Mouse (Mus musculus): ENCODE results near the gene Gsc2. TPM values are rescaled to one million over a fixed set of nuclear protein-coding genes. Genes with fewer than 3 reads are reported as not detected.

Gsc2 gene
- polyA plus RNA-seq, 1 experiment from 2014 or later, result not detected

- WGBS, result 43% methylated on average over 7 of the region's 7 CpGs
Observed at GRCm38 (mm10) chr16:17938187-17938586, 23.3 kb upstream of the Gsc2 start.

GRCm38 (mm10) chr16:17936776-17937175, 21.9 kb upstream of the Gsc2 start:
- no peak for ATAC-seq (ENCODE audit: extremely low read depth, insufficient number of reproducible peaks, low FRiP score, low TSS enrichment)
- Histone ChIP-seq H3K9ac (no peak overlapping the region), H3K27me3 (replicated peaks) (peaks cover 46% of the 10 kb centered on the region), H3K27ac (replicated peaks) (no peak overlapping the region), H3K9me3 (no peaks in the 10 kb centered on the region), H3K4me1 (peaks cover 14% of the 10 kb centered on the region; the same call in 1 of the 2 replicates), H3K4me3 (no peak overlapping the region), H3K36me3 (no peaks in the 10 kb centered on the region), H3K4me2 (no peak overlapping the region)
- WGBS, result 68% methylated on average over 10 of the region's 10 CpGs

More at GRCm38 (mm10) chr16:17938187-17938586, 23.3 kb upstream of the Gsc2 start:
- Histone ChIP-seq H3K9ac (no peak overlapping the region), H3K4me3 (no peak overlapping the region), H3K27ac (replicated peaks) (no peak overlapping the region), H3K4me2 (no peak overlapping the region), H3K4me1 (peaks cover 14% of the 10 kb centered on the region; the same call in 1 of the 2 replicates), H3K9me3 (no peaks in the 10 kb centered on the region), H3K36me3 (no peaks in the 10 kb centered on the region), H3K27me3 (replicated peaks) (peaks cover 51% of the 10 kb centered on the region)
- no peak for ATAC-seq (ENCODE audit: extremely low read depth, insufficient number of reproducible peaks, low FRiP score, low TSS enrichment)

- Histone ChIP-seq H3K4me3 (no peak overlapping the region), H3K36me3 (no peaks in the 10 kb centered on the region), H3K27ac (replicated peaks) (no peak overlapping the region), H3K4me1 (peaks cover 12% of the 10 kb centered on the region; the same call in 1 of the 2 replicates), H3K27me3 (replicated peaks) (peaks cover 46% of the 10 kb centered on the region), H3K9me3 (no peaks in the 10 kb centered on the region), H3K4me2 (no peak overlapping the region), H3K9ac (no peak overlapping the region)
- ATAC-seq (ENCODE audit: extremely low read depth, insufficient number of reproducible peaks, low FRiP score, low TSS enrichment), result no peak
- 55% methylated on average over 3 of the region's 3 CpGs for WGBS
Observed at GRCm38 (mm10) chr16:17934445-17934910, 19.6 kb upstream of the Gsc2 start.

GRCm38 (mm10) chr16:17933594-17934444, 19.0 kb upstream of the Gsc2 start:
- Histone ChIP-seq H3K4me1 (peaks cover 10% of the 10 kb centered on the region), H3K27me3 (replicated peaks) (peaks cover 46% of the 10 kb centered on the region), H3K4me3 (no peak overlapping the region), H3K27ac (replicated peaks) (no peak overlapping the region), H3K36me3 (no peaks in the 10 kb centered on the region), H3K4me2 (no peak overlapping the region), H3K9ac (no peak overlapping the region), H3K9me3 (no peaks in the 10 kb centered on the region)
- ATAC-seq (ENCODE audit: extremely low read depth, insufficient number of reproducible peaks, low FRiP score, low TSS enrichment), result no peak
- 50% methylated on average over 9 of the region's 9 CpGs for WGBS

GRCm38 (mm10) chr16:17931906-17932460, 17.1 kb upstream of the Gsc2 start:
- Histone ChIP-seq H3K27me3 (replicated peaks) (peaks cover 32% of the 10 kb centered on the region), H3K9ac (no peak overlapping the region), H3K4me3 (no peak overlapping the region), H3K27ac (replicated peaks) (no peak overlapping the region), H3K9me3 (no peaks in the 10 kb centered on the region), H3K36me3 (no peaks in the 10 kb centered on the region), H3K4me1 (peaks cover 11% of the 10 kb centered on the region), H3K4me2 (no peak overlapping the region)
- WGBS, result 62% methylated on average over 5 of the region's 5 CpGs
- ATAC-seq (ENCODE audit: extremely low read depth, insufficient number of reproducible peaks, low FRiP score, low TSS enrichment), result no peak

- ATAC-seq (ENCODE audit: extremely low read depth, insufficient number of reproducible peaks, low FRiP score, low TSS enrichment), result no peak
- peaks cover 19% of the 10 kb centered on the region for H3K36me3 ChIP-seq
- H3K4me2 ChIP-seq, result no peak overlapping the region
- no peak overlapping the region for H3K9ac ChIP-seq
- no peaks in the 10 kb centered on the region for H3K9me3 ChIP-seq
- H3K27me3 ChIP-seq (replicated peaks), result peaks cover 9% of the 10 kb centered on the region
- WGBS, result 88% methylated on average over 2 of the region's 2 CpGs
- H3K4me1 ChIP-seq, result peaks cover 18% of the 10 kb centered on the region
- H3K27ac ChIP-seq (replicated peaks), result no peak overlapping the region
- H3K4me3 ChIP-seq, result no peak overlapping the region
Observed at GRCm38 (mm10) chr16:17929631-17930030, 14.8 kb upstream of the Gsc2 start.

- Histone ChIP-seq H3K4me2 (peak overlapping the region; percentile 96), H3K4me3 (no peak overlapping the region), H3K36me3 (peaks cover 19% of the 10 kb centered on the region), H3K27ac (replicated peaks) (no peak overlapping the region; the same call in 1 of the 2 replicates), H3K27me3 (replicated peaks) (peaks cover 5% of the 10 kb centered on the region; the same call in 1 of the 2 replicates), H3K9ac (0 out of 2 replicates have a peak overlapping the region, but pooled peaks have one; percentile 91), H3K4me1 (peaks cover 18% of the 10 kb centered on the region), H3K9me3 (no peaks in the 10 kb centered on the region)
- ATAC-seq (ENCODE audit: extremely low read depth, insufficient number of reproducible peaks, low FRiP score, low TSS enrichment), result no peak
- WGBS, result 34% methylated on average over 2 of the region's 2 CpGs
Observed at GRCm38 (mm10) chr16:17929211-17929610, 14.4 kb upstream of the Gsc2 start.

- Histone ChIP-seq H3K9ac (peak overlapping the region; percentile 91), H3K27me3 (replicated peaks) (no peaks in the 10 kb centered on the region), H3K4me3 (peak overlapping the region; percentile 93), H3K4me1 (peaks cover 18% of the 10 kb centered on the region), H3K36me3 (peaks cover 19% of the 10 kb centered on the region), H3K4me2 (peak overlapping the region; percentile 96), H3K27ac (replicated peaks) (peak overlapping the region; percentile 67), H3K9me3 (no peaks in the 10 kb centered on the region)
- WGBS, result 2% methylated on average over 9 of the region's 9 CpGs
- 0 out of 2 replicates have a peak, but pooled peaks have one; percentile 14 for ATAC-seq (ENCODE audit: extremely low read depth, insufficient number of reproducible peaks, low FRiP score, low TSS enrichment)
Observed at GRCm38 (mm10) chr16:17928627-17929104, 13.8 kb upstream of the Gsc2 start.

- peaks cover 19% of the 10 kb centered on the region for H3K36me3 ChIP-seq
- ATAC-seq (ENCODE audit: extremely low read depth, insufficient number of reproducible peaks, low FRiP score, low TSS enrichment), result peak; percentile 81
- WGBS, result under 1% methylated on average over 47 of the region's 47 CpGs
Observed at GRCm38 (mm10) chr16:17928087-17928580, 13.3 kb upstream of the Gsc2 start, which contains the start of gene Slc25a1. TSS of gene Slc25a1 (minus strand) at chr16:17928219.

GRCm38 (mm10) chr16:17927351-17928082, 12.7 kb upstream of the Gsc2 start:
- Histone ChIP-seq H3K9me3 (no peaks in the 10 kb centered on the region), H3K4me2 (peak overlapping the region; percentile 96), H3K9ac (peak overlapping the region; percentile 91), H3K4me1 (peaks cover 25% of the 10 kb centered on the region), H3K27me3 (replicated peaks) (no peaks in the 10 kb centered on the region), H3K4me3 (peak overlapping the region; percentile 93), H3K27ac (replicated peaks) (peak overlapping the region; percentile 67), H3K36me3 (peaks cover 19% of the 10 kb centered on the region)
- under 1% methylated on average over 72 of the region's 72 CpGs for WGBS
- peak; percentile 34 for ATAC-seq (ENCODE audit: extremely low read depth, insufficient number of reproducible peaks, low FRiP score, low TSS enrichment)

More at GRCm38 (mm10) chr16:17928087-17928580, 13.3 kb upstream of the Gsc2 start, which contains the start of gene Slc25a1:
- Histone ChIP-seq H3K4me3 (peak within 1 kb of the TSS; percentile 93), H3K9me3 (no peaks in the 10 kb centered on the region), H3K27me3 (replicated peaks) (no peaks in the 10 kb centered on the region), H3K4me2 (peak within 1 kb of the TSS; percentile 96), H3K27ac (replicated peaks) (peak within 1 kb of the TSS; percentile 67), H3K9ac (peak within 1 kb of the TSS; percentile 91), H3K4me1 (peaks cover 19% of the 10 kb centered on the region)

Data from heart, embryonic 13.5 days (tissue).